Mouse (Mus musculus) Muller cell, postnatal 12 days (primary cell): ENCODE data around the gene Fads1.
"Not testable (repeated sequence)": the region's sequence is repeated elsewhere in the genome, so short reads cannot be mapped to it uniquely, and the experiment has no call there.

Experiments used
- DNase-seq: peaks from one replicate; pipeline ENCODE4 v3.0.0-alpha.2; 2015; ENCODE audit errors: inconsistent ontology term

Gene Fads1

DNA sequence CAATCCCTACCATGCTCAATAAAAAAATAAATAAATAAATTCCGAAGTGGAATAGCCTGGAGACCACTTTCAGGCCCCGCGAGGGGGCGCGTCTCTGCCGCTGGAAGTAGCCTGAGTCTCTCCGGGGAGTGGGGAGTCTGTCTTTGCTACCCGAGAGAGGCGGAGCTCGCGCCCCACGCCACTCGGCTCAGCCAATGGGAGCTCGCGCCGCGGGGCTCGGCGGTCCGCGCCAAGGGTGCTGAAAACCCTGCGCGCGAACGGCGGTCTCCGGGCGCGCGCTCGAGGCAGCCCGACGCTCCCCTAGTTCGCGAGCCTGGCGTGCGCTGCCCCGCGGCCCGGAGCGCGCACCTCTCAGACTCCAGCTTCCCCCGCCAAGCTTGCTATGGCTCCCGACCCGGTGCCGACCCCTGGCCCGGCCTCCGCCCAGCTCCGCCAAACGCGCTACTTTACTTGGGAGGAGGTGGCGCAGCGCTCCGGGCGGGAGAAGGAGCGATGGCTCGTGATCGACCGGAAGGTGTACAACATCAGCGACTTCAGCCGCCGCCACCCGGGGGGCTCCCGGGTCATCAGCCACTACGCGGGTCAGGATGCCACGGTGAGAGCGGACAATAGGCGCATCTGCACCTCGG is at the start of gene Fads1:
Gene Fads1 (plus strand): TSS at position 219 of the 629 bp plus-strand sequence.
- DNase-seq = peak; percentile 96

DNA sequence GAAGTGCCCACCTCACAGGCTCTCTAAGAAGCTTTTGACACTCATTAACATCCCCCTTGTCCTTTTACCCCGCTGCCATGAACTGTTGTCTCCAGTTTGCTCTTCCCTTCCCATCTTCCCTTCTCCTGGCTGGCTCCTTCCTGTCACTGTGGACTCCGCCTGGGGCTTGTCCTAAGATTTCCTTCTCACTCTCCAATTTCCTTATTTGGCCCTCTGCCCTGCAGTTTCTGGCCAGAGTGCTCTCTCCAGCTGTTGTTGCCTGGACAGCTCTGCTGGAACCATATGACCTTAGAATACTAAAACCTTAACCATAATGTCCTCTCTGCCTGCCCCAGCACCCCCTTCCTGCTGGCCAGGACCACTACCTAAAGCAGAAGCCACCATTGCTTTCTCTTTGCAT is 48.0 kb upstream of the Fads1 start:
- DNase-seq = no peak

DNA sequence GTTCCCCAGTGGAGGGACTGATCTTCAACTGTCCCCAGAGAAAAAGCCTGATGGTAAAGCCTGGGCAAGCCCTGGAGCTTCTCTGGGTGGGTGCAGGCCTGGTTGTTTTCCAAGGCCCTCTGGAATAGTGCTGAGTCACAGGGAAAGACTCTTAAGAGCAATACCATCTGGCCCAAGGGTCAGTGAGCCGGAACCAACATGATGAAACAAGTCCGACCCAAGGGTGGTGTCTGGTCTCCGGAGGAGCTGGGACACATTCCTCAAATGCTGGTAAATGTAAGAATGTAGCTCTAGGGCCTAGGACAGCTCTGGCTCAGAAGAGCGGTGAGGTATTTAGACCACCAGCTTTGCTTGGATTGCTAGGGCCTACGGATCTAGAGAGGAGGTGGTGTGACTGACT is 45.3 kb upstream of the Fads1 start:
- peak; percentile 76 for DNase-seq

DNA sequence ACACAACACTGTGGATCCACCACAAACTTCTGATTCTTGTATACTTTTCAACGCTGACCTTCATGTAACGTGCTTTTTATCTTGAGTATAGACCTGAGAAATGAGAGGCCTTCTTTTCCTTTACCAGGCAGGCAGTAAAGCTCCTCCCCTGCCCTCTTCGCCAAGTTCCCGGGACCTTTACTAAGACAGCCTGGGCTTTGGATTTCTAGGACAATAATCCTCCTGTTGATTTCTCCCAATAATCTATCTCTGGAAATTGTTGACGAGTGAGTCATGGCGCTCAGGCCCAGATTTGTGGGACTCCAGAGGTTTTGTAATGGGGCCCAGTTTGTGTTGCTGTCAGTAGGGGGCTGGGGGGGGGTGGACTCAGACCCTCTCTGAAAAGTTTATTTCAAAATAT is 43.0 kb upstream of the Fads1 start:
- DNase-seq = peak; percentile 65

DNA sequence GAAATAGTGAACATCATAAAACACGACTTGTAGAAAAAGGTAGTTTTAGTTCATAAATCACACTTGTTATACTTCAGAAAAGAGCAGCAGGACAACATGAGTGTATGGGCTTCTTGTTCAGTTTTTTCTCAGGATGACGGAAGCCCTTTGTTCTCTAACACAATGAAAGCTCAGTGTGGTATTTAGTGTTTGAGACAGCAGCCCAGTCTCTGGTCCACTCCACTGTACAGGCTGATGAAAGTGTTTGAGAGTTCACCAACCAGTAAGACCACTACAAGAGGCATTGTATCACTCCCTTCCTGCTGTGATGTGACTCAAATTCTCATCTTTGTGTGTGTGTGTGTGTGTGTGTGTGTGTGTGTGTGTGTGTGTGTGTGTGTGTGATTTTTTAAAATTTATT is 39.0 kb upstream of the Fads1 start:
- peak; percentile 65 for DNase-seq

DNA sequence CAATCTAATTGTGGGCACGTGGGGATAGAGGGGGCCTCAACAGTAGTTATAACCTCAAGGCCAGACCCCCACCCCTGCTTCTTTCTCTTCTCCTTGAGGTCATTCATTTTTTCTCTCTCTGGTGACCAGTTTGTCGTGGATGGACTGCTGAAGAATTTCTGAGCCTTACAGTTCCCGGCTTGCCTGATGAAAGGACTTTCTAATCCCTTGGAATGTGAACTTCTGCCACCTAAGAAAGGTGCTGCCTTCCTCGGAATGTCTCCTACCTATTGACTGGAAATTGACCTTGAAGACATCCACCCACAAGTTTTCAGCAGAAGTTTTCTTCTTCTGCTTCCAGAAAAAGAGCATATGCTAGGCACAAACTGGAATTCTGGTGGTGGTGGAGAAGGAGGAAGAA is 38.2 kb upstream of the Fads1 start:
- DNase-seq = no peak

DNA sequence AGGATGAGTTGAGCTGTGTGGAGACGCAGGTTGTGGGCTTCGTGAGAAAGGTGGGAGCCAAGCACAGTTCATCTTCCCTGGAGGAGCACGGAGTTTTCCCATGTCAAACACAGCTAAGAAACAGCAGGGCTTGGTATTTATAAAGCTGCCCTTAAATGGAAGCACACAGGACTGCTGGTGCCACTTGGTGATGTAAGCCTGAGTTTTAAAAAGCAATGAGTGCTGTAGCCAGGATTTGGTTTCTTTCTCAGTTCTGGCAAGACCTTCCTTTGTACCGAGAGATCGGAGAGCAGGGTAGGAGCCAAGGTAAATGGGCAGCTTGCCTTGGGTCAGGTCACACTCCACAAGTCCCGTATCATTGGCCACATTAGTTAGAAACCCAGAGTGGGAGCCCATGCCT is 34.1 kb upstream of the Fads1 start:
- peak; percentile 23 for DNase-seq

DNA sequence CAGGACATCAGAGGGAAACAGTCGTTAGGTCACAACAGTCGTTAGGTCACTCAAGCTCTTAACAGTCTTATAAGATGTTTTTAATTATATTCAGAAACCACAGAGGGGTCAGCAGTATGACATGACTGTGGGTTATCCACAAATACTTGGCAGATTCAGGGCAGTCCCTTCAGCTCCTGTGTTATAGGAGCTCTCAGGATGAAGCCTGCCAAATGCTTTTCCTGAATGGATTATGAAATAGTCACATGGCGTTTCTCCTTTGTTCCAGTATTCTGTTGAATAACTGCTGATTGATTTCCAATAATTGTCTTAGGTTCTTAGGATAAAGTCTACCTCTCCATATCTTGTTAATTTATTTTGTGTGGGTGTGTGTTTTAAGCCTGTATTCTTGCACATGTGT is 33.5 kb upstream of the Fads1 start:
- peak; percentile 66 for DNase-seq

DNA sequence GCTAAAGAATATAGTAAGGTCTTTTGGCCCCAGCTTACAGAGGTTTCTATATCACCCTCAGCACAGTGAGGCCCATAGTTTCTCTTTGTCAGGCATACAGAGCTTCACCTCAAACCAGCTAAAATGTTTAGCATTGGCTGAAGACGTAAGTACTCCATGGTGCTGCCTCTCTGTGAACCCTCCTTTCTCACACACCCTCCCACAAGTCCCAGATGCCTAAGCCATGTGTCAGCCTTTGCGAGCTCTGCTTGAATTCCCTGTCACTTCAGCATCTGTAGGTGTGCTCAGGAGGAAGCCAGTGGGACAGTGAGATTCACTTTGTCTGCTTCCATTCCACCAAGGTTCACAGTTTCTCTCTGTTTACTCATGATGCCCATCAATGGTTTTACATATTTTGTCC is 25.0 kb upstream of the Fads1 start:
- DNase-seq = no peak

DNA sequence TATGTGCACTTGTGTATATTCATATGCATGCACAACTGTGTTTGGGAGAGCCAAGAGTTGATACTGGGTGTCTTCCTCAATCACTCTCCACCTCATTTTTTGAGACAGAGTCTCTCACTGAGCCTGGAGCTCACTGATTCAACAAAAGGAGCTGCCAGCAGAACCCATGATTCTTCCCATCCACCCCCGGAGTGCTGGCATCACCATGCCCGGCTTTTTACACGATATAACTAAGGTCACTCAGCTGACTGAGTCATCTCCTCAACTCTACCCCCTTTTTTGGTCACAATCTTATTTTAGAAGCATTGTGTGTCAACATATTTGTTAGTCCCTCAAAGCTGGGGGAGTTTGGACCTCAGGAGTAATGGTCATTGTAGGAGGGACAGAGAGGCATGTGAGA is 18.8 kb upstream of the Fads1 start:
- DNase-seq = no peak

DNA sequence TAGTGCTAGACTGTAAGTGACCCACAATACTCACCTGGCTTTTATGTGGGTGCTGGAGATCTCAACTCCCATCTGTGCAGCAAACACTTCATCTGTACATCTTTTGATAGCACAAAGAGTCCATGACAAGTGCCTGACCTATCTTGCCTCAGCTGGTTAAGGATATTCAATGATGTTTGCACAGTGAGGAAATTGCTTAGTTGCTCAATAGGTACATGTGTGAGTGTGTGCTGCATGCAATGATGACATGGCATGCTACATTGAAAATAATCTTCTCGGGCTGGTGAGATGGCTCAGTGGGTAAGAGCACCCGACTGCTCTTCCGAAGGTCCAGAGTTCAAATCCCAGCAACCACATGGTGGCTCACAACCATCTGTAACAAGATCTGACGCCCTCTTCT is 16.8 kb upstream of the Fads1 start:
- DNase-seq = not testable (repeated sequence)

DNA sequence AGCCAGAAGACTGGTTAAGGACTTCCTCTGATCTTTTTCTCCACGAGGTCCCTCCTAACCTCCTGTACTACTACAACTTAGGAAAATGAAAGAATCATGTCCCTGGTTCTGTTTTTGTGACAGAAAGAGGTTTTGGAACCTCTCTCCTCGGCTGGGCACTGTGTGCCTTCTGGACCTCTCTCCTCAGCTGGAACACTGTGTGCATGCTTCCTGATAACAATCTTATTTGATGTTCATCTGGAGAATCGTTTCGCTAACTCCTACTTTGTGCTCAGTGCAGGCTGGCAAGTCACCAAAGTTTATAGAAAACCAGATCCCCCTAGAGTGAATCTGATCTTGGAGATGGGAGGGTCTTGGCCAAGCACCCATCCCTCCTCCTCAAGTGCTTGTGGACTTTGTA is 15.6 kb upstream of the Fads1 start:
- DNase-seq = no peak

DNA sequence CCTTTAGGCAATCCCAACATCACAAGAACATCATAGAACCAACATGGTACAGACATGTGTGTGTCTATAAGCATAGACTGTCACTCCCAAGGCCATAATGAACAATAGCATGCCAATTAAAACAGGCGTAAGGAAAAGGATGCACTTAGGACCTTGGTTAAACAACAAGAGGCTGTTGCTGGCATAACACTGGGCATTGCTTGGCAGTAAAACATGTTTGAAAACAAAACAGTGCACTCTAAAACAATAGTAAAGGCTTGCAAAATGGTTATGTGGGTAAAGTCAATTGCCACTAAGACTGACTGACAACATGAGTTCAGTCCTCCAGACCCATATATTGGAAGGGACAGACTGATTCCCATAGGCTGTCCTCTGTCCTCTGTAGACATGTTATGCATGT is 14.7 kb upstream of the Fads1 start:
- DNase-seq = no peak

DNA sequence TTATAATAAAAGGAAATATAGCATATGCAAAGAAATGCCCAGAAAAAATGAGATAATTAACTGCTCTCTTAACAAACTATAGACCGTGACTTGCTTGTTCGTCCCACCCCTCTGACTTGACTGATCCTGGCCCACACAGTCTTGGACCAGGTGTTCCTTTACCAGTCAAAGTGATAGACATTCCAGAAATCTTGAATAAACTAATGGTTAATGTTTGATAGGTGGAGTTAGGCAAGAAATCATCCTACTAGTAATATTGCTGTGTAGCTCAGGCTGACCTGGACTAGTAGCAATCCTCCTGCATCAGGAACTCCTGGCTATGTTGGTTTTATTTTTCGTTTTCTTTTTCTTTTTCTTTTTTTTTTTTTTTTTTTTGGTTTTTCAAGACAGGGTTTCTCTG is 14.2 kb upstream of the Fads1 start:
- no peak for DNase-seq

DNA sequence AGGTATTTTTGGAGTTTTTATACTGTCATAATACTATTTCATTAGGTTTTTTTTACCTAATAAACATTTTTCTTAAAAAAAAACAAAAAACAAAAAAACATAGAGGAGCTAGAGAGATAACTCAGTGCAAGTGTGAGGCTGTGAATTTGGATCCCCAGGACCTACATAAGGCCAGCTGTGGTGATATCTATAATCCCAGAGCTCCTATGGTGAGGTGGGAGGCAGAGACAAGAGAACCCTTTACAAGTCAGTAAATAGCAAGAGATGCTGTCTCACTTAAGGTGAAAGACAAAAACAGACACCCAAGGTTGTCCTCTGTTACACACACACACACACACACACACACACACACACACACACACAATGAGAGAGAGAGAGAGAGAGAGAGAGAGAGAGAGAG is 13.5 kb upstream of the Fads1 start:
- no peak for DNase-seq

DNA sequence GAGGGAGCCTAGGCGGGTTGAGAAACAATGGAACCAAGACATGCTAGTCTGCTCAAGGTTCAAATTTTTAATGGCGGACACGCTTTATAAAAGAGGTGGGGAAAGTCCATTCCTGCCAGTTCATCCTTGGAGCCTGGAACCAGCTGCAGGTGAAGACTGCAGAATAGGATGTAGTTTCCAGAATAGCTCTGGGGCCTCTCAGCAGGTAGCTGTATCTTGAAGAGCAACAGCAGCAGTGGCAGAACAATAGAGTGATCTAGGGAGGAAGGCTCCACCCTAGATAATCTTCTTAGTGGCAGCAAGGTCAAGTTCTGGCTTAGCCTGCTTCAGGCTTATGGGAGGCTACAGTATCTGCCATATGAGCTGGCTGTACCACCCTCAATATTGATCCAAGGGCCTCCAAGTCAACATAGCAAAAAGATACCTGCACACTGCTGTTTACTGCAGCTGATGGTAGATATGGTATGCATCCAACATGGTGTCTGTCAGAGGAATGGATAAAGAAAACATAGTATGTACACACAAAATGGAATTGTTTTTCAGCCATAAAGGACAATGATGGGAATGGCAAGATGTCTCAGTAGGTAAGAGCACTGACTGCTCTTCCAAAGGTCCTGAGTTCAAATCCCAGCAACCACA is 12.9 kb upstream of the Fads1 start:
- not testable (repeated sequence) for DNase-seq

DNA sequence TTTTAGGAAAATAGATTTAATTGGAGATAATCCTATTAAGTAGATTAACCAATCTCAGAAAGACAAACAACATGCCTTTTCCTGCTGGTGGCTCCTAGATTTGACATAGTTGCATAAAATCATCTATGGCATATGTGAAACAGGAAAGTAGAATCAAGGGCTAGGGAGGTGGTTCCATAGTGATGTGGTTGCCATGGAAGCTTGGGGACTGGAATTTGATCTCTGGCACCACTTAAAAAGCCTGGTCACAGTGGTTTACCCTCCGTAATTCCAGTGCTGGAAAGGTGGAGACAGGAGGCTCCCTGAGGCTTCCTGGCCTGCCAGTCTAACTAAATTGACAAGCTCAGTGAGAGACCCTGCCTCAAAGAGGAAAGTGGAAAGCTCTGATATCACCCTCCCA is 12.2 kb upstream of the Fads1 start:
- no peak for DNase-seq

DNA sequence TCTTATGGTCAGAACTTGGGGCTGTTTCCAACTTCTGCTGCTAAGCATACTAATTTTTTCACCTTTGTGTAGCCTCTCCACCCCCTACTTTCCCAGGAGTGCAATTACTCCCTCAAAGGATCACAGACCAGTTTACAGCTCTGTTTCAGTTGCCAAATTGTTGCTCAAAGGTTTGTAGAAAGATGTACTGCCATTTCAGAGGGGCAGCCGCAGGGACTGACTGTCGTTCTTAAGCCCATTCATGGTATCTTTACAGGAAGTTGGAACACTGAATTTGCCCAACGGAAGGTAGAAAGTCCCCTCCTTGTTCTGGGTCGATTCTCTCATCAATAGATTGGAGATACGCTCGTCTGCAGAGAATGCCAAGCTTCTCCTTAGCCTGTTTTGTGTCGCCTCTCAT is 11.3 kb upstream of the Fads1 start:
- DNase-seq = no peak

DNA sequence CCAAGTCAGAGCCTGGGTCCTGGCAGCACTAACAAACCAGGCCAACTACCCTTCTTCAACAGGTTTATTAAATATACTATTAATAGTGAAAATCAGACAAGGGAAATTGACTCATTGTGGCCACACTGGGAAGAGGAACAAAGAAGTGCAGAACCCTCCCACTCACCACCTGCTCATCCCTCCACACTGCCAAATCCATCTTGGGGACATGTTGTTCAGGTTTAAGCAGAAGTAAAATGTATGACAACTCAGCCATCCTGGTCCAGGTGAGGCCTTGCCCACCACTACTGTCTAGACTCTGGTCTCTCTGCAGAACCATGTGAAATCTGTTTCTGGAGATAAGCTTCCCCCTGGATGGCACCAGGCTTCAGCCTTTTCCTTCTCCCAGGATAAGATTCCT is 10.8 kb upstream of the Fads1 start:
- DNase-seq = no peak

DNA sequence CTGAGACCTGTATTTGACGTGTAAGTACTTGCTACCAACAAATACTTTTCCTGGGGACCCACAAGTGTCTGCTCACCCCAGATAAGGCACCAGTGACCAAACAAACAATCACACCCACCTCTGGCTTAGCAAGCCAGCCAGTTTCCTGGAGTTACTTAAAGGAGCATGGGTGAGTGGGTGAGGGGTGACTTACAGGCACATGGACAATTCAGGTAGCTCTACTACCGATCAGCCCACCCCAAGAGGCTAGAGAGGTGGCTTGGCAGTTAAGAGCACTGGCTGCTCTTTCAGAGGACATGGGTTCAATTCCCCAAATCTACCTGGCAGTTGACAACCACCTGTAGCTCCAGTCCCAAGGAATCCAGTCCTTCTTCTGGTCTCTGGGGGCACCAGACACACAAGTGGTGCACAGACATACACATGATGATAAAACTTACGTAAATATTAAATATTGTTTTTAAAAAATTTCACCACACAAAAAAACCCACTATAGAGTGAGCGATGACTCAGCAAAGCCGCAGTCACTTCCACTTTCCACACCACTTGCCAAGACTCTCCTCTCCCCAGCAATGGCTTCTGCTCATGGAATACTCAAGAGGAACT is 9.5 kb upstream of the Fads1 start:
- no peak for DNase-seq

DNA sequence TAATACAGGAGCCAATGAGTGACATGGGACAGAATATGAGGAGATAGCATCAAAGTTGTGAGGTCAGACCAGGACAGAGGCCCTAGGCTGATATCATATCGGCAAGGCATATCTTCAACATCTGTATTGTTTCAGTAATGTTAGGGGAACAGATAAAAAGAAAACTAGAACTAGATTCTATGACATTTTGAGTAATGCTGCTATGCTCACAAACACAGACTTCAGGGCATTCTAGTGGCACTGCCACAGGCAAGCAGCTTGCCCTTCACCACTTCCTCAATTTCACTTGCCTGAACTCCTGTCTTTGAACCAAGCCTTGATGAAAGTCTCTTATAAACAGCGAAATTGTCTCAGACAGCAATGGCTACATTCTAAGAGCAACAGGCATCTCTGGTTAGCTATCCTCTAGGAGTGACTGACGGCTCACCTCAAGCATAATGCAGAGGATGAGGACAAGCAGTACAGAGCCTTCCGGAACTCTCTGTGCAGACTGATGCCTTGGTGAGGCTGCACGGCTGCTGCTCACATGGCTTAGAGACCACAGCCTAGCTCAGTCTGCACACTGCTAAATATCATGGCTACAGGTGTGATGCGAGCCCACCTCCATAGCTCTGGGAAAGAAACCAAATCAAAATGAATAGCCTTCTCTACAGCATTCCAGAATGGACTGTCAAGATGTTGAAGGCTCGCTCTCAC is 8.7 kb upstream of the Fads1 start:
- DNase-seq = no peak

DNA sequence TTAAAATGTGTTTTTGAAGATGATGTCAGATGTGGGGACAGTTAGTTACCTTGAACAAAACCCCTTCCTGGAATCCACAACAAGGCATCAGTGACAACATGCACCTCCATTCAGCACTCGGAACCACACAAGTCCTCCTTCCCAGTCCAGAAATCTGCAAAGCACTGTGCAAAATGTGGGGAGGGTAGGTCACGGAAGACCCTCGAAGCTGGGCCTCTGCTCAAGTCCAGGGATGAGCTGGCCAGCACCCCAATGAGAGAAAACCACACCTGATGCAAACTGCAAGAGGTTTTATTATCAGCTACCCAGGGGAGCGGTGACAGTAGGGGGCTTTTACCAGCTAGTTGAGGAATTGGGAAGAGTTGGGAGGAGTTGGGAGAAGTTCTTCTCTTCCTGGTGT is 7.7 kb upstream of the Fads1 start:
- DNase-seq = no peak

DNA sequence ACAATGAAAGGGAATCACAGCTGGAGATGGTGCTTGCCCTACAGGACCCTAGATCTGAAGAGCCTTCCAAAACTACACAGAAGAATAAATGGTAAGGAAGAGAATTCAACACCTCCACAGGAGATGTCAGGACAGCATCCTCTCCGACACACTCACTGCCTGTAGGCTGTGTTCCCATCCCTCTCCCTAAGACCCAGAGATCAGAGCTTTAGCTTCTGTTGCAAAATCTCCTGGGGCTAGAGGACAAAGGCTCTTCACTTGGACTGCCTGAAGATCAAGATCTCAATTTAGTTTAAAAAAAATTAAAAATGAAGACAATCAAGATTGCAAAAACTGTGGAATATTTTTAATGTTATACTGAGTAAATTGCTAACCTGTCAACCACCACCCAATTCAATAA is 6.2 kb upstream of the Fads1 start:
- DNase-seq = no peak
